Mouse (Mus musculus) frontal cortex, postnatal 25 days (tissue): ENCODE measurements at regions not wholly inside any gene's neighbourhood (a gene's known extent, or its start where the extent isn't known, plus 50 kb on each side); places are given as distances from the start of the nearest gene placed in this dataset.

Experiments
- DNase-seq, 2 experiments: peaks; one replicate each; pipeline ENCODE4 v3.0.0; 2022; ENCODE audit warnings: low spot score in 2 of 2

- no peak for DNase-seq
Measured at GRCm38 (mm10) chr12:71623271-71623670, 207.6 kb upstream of the Daam1 start.

GRCm38 (mm10) chr12:71624076-71624475 is 206.8 kb upstream of the Daam1 start:
- DNase-seq = no peak

- DNase-seq = no peak
Measured at GRCm38 (mm10) chr12:71624676-71625075, 206.2 kb upstream of the Daam1 start.

- DNase-seq = no peak
Measured at GRCm38 (mm10) chr12:71625115-71625514, 205.8 kb upstream of the Daam1 start.

- DNase-seq = no peak
Measured at GRCm38 (mm10) chr12:71626801-71627200, 204.1 kb upstream of the Daam1 start.

GRCm38 (mm10) chr12:71627421-71628339 is 203.2 kb upstream of the Daam1 start:
- DNase-seq = no peak

- DNase-seq = no peak
Measured at GRCm38 (mm10) chr12:71628340-71628738, 202.5 kb upstream of the Daam1 start.

- DNase-seq = no peak
Measured at GRCm38 (mm10) chr12:71628796-71629195, 202.1 kb upstream of the Daam1 start.

- no peak for DNase-seq
Measured at GRCm38 (mm10) chr12:71630386-71630785, 200.5 kb upstream of the Daam1 start.

- no peak for DNase-seq
Measured at GRCm38 (mm10) chr12:71636300-71636699, 194.6 kb upstream of the Daam1 start.

- DNase-seq = no peak
Measured at GRCm38 (mm10) chr12:71637248-71637647, 193.6 kb upstream of the Daam1 start.

GRCm38 (mm10) chr12:71638246-71638645 is 192.6 kb upstream of the Daam1 start:
- no peak for DNase-seq

GRCm38 (mm10) chr12:71640058-71640501 is 190.8 kb upstream of the Daam1 start:
- DNase-seq = no peak

GRCm38 (mm10) chr12:71641486-71641885 is 189.4 kb upstream of the Daam1 start:
- no peak for DNase-seq

GRCm38 (mm10) chr12:71642797-71643337 is 188.0 kb upstream of the Daam1 start:
- DNase-seq = no peak

GRCm38 (mm10) chr12:71651251-71651650 is 179.6 kb upstream of the Daam1 start:
- no peak for DNase-seq

GRCm38 (mm10) chr12:71693346-71694038 is 137.4 kb upstream of the Daam1 start:
- DNase-seq = peak; percentile 15 to 16

GRCm38 (mm10) chr12:71701753-71702152 is 129.1 kb upstream of the Daam1 start:
- peak; percentile 50 to 58 for DNase-seq

- no peak for DNase-seq
Measured at GRCm38 (mm10) chr12:71702181-71702580, 128.7 kb upstream of the Daam1 start.

GRCm38 (mm10) chr12:71703146-71703902 is 127.6 kb upstream of the Daam1 start:
- DNase-seq = no peak

- no peak for DNase-seq
Measured at GRCm38 (mm10) chr12:71704431-71704830, 126.4 kb upstream of the Daam1 start.
